In the genomic region with DNA sequence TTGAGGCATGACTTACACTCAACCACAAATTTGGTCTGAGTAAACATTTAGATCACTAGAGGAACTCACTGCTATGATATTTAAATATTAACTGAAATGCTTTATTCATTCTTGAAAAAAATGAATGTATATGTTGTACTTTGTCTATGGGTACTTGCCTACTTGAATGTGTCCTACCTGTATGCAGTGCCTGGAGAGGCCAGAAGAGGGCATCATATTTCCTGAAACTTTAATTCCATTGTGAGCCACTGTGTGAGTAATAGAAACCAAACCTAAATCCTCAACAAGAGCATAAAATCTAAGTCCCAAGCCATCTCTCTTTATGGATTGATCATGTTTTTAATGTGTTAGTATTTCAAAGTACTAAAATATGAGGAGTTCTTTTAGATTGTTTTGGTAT, we compare ENCODE assay signal across 2 mouse cellular contexts.
TF ChIP-seq lines count a peak whose summit lies in the region.

No protein-coding gene starts in this region.

TF ChIP-seq in CH12.LX, 34 proteins besides CTCF, POLR2A, EP300 and RAD21 (continued from another document):
- TF ChIP-seq GABPA (IDR thresholded peaks at IDR 0.05; ENCODE audit: insufficient replicate concordance, low read depth, low read length) (no peak), CHD2 (IDR thresholded peaks at IDR 0.05; ENCODE audit: low read length) (no peak), TBP (conservative IDR thresholded peaks at IDR 0.05; ENCODE audit: low read depth, low read length) (no peak), MAZ (IDR thresholded peaks at IDR 0.05; ENCODE audit: low read depth, low read length) (no peak), MAFK (IDR thresholded peaks at IDR 0.05; ENCODE audit: insufficient replicate concordance, low read length) (no peak)

TF ChIP-seq in MEL, 35 proteins besides CTCF, POLR2A, EP300 and RAD21 (continued from another document):
- TF ChIP-seq MXI1 (IDR thresholded peaks at IDR 0.05; ENCODE audit: low read depth, low read length), result no peak
- TF ChIP-seq JUND (IDR thresholded peaks at IDR 0.05; ENCODE audit: low read depth, low read length), result no peak
- no peak for TF ChIP-seq MAX (IDR thresholded peaks at IDR 0.05; ENCODE audit: low read length)
